Mouse (Mus musculus) erythroblast, embryonic 14.5 days (primary cell): ENCODE measurements around the gene Rasip1. TPM values are rescaled to one million over a fixed set of nuclear protein-coding genes. Genes with fewer than 3 reads are reported as not detected.
"Not testable (repeated sequence)": the region's sequence is repeated elsewhere in the genome, so short reads cannot be mapped to it uniquely, and the experiment has no call there.

Experiments used
- H3K27me3 ChIP-seq: 2 replicates; pipeline ENCODE4 v1.6.1; 2012; ENCODE audit warnings: inconsistent platforms; ENCODE audit not compliant: control insufficient read depth
- H3K36me3 ChIP-seq: 2 replicates; pipeline ENCODE4 v1.6.1; 2012; ENCODE audit warnings: mild to moderate bottlenecking, inconsistent platforms; ENCODE audit not compliant: control insufficient read depth
- H3K4me1 ChIP-seq: 2 replicates; pipeline ENCODE4 v1.6.1; 2012; ENCODE audit warnings: inconsistent platforms; ENCODE audit not compliant: control insufficient read depth
- H3K4me3 ChIP-seq: replicated peaks from 2 replicates; pipeline ENCODE3; 2012; ENCODE audit warnings: moderate library complexity, mild to moderate bottlenecking, inconsistent platforms
- H3K9me3 ChIP-seq: 2 replicates; pipeline ENCODE4 v1.6.1; 2012; ENCODE audit warnings: low read length, inconsistent platforms, mixed read lengths; ENCODE audit not compliant: control insufficient read depth
- GATA1 ChIP-seq: IDR thresholded peaks from 2 replicates; pipeline ENCODE4 v1.6.1; 2012; ENCODE audit warnings: low read length, inconsistent platforms, mixed read lengths
- TAL1 ChIP-seq: IDR thresholded peaks from 3 replicates; pipeline ENCODE4 v1.6.1; 2012; ENCODE audit warnings: low read length, inconsistent platforms, mixed read lengths
- polyA plus RNA-seq: library from polyadenylated mRNA; stranded (reverse); fragments of >175 nt; gene quantifications from 2 replicates; pipeline ENCODE4 v1.2.3, GENCODE M21; 2012

Gene Rasip1
- polyA plus RNA-seq, 1 experiment: 0.04 TPM

DNA sequence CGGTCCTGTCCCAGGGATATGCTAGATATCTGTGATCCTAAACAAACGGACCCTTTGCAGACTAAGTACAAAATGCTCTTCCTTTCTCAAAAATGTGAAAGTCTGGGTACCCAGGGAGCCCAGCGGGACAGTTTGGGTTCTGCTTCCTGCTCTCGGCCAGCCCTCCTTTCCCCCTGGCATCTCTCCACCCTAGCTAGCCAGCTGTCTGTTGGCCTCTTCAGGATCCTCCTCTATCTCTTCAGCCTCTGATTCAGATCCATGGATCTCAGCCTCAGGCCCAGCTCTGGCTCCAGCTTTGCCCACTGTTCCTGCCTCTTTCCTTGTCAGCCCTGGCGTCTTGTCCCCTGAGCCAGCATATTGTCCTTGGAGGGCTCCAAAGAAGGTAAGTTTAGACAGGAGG lies 14.8 kb downstream of the Rasip1 start:
- Histone ChIP-seq H3K4me1 (peaks cover 16% of the 10 kb centered on the region), H3K27me3 (peaks cover 25% of the 10 kb centered on the region), H3K36me3 (no peaks in the 10 kb centered on the region), H3K4me3 (no peak overlapping the region), H3K9me3 (no peaks in the 10 kb centered on the region)
- TF ChIP-seq TAL1: no peak
- TF ChIP-seq GATA1: no peak

DNA sequence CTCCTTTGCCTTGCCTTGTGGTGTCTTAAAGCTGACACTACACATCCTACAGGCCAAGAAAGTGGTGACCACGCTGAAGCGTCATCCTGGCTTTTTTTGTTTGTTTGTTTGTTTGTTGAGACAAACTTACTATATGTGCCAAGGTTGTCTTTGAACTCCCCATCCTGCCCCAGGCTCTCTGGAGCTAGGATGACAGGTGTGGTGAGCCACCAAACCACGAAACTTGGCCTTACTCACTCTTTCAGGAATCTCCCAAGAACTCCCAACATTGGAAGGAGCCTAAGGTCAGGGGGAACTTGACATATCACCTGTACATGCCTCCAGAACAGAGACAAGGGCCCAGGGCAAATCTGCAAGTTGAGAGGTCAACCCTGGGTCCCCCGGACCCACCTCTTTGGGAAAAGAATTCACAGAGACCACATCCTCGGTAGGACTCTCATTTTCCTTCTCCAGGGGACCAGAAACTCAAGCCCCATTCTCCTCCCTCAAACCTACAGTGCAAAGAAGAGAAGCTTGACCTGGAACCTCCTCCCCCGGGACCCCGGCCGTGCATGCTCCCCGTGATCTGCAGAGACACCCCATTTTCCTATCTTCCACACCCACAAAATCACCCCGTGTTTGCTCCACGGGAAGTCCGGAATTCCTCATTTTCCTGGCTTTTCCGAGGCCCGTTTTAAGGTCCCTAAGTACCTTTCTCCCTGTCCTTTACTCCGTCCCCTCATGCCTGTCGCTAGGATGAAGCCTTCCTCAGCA lies 15.4 kb downstream of the Rasip1 start:
- Histone ChIP-seq H3K9me3 (no peaks in the 10 kb centered on the region), H3K4me1 (peaks cover 16% of the 10 kb centered on the region), H3K36me3 (no peaks in the 10 kb centered on the region), H3K27me3 (peaks cover 30% of the 10 kb centered on the region), H3K4me3 (peak overlapping the region; percentile 28)
- no peak for TF ChIP-seq GATA1
- no peak for TF ChIP-seq TAL1

DNA sequence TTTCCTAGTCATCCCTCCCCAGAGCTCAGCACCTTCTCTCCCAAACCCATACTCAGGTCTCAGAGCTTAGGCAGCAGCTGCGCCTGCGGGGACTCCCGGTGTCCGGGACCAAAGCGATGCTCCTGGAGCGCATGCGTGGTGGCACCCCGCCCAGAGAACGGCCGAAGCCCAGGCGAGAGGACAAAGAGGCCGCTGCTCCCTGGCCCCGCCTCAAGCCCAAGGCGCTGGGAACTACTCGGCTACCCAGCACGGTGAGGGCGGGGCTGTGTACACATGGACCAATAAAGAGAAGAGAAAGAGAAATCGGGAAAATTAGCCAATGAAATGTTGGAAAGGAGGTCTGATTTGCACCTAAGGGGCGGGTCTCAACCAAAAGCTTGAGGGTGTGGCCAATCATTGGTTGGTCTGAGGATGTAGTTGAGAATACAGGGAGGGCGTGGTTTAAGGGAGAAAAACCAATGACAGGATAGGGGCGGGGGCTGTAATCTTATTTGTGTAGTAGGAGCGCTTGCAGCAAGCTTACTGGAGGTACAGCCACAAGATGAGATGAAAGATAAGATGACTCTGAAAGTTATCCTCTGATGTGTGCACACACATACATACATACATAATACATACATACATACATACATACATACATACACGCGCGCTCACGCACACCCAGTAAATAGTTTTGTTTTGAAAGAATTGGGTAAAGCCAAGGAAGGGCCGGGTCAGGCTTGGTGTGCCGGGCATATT lies 16.3 kb downstream of the Rasip1 start:
- H3K9me3 ChIP-seq: no peaks in the 10 kb centered on the region
- no peaks in the 10 kb centered on the region for H3K36me3 ChIP-seq
- H3K27me3 ChIP-seq: peaks cover 30% of the 10 kb centered on the region
- peaks cover 16% of the 10 kb centered on the region for H3K4me1 ChIP-seq
- TF ChIP-seq TAL1: no peak
- H3K4me3 ChIP-seq: peak overlapping the region; percentile 28

DNA sequence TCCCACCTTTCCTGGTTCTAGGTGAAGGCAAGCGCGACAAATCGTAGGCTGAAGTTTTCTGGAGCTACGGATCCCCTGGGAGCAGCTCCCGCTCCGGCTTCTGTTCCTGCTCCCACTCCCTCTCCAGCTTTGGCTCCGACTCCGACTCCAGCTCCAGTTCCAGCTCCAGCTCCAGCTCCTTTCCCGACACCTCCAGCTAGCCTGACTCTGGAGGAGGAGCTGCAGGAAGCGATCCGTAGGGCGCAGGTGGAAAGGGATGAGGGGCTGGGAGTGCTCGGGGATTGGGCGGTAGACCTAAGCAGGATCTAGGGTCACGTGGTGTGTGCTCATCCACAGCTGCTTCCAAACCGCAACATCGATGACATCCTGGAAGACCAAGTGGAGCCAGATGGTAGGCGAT lies 16.9 kb downstream of the Rasip1 start:
- H3K9me3 ChIP-seq: no peaks in the 10 kb centered on the region
- no peak overlapping the region for H3K4me3 ChIP-seq
- TF ChIP-seq GATA1: no peak
- no peak for TF ChIP-seq TAL1
- H3K27me3 ChIP-seq: peaks cover 30% of the 10 kb centered on the region
- H3K4me1 ChIP-seq: peaks cover 16% of the 10 kb centered on the region
- no peaks in the 10 kb centered on the region for H3K36me3 ChIP-seq

DNA sequence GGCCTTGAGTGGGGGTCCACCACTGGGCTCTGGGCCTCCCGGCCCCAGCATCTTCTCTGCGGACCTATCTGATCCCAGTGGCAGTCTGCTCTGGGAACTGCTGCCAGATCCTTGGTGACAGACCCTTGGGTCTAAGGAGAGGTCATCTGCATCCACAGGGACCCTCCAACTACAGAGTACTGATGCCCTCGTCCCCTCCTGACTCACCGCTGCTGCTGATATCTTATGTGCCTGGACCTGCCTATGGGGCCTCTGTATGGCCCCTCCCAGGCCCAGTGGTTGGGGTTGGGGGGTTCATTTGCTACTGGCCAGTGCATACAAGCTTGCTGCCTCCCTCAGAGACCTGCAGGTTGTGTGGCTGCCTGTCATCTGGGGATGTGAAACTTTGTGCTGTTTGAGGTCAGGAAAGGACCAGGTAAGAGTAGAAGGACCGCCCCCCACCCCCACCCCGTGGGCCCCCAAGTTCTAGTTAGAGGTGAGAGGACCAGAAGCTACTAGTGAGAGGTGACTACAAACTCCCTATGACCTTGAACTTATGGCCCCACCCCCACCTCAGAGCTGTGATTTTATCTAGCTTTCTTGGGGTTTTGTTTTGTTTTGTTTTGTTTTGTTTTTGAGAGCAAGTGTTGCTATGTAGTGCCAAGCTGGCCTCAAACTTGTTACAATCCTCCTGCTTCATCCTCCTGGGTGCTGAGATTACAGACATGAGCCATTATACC lies 17.7 kb downstream of the Rasip1 start:
- TF ChIP-seq GATA1 (no peak), TAL1 (no peak)
- H3K36me3 ChIP-seq: no peaks in the 10 kb centered on the region
- H3K9me3 ChIP-seq: no peaks in the 10 kb centered on the region
- H3K4me1 ChIP-seq: peaks cover 16% of the 10 kb centered on the region
- H3K27me3 ChIP-seq: peaks cover 30% of the 10 kb centered on the region
- no peak overlapping the region for H3K4me3 ChIP-seq

DNA sequence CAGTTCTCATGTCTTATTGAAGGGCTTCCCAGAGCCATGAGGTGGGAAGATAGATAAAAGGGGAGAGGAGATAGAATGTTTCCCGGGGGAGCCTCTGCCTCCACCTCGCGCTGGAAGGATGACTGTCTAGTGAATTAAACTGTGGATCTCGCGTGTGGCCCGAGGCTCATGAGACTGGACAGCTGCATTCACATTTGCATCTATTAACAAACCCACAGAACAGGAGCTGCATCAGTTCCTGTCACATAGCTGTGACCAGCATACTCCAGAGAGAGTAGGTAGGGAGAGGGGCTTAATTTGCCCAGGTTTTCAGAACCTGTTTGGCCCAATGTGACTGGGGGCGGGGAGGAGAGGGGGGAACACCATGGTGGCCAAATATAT lies 18.3 kb downstream of the Rasip1 start:
- TF ChIP-seq GATA1 (no peak), TAL1 (no peak)
- Histone ChIP-seq H3K4me3 (no peak overlapping the region), H3K36me3 (no peaks in the 10 kb centered on the region), H3K4me1 (peaks cover 16% of the 10 kb centered on the region), H3K9me3 (no peaks in the 10 kb centered on the region), H3K27me3 (peaks cover 30% of the 10 kb centered on the region)

DNA sequence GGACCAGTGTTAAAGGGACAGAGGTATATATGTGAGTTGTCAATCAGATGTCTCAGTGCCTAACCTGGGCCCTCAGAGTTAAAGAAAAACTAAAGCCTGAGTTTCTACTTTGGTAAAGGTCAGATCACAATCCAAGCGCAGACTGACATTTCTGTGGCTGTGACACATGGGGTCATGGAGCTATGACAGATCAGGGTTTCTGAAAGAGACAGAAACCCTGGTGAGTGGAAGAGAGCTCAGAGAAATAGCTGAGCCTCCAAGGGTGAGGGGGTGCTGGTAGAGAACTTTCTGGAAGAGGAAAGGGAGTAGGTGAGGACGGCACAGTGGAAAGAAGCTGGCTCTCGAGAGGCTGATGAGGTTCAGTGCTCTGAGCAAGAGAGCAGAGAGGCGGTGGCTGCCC lies 19.4 kb downstream of the Rasip1 start:
- Histone ChIP-seq H3K9me3 (no peaks in the 10 kb centered on the region), H3K4me3 (no peak overlapping the region)

DNA sequence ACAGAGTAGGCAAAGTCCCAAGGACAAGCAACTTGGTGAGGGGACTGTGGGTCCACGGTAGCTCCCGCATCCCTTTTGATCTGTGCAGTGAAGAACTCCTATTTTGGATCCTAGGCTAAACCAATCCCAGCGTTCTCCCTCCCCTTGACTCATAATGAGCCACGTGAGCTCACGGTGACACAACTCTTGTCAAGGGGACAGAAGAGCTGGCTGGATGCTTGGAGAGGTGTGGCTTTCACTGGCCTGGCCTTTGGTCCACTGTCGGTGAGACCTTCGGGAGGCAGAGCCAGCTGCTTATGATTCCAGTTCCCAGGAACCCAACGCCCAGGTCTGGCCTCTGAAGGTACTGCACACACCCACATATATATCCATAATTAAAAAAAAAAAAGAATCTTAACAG lies 22.1 kb downstream of the Rasip1 start:
- no peak for TF ChIP-seq GATA1
- TF ChIP-seq TAL1: no peak
- H3K36me3 ChIP-seq: no peaks in the 10 kb centered on the region
- peaks cover 2% of the 10 kb centered on the region for H3K4me1 ChIP-seq
- H3K27me3 ChIP-seq: peaks cover 10% of the 10 kb centered on the region
- no peaks in the 10 kb centered on the region for H3K9me3 ChIP-seq
- H3K4me3 ChIP-seq: no peak overlapping the region

More for the DNA sequence above, 19.4 kb downstream of the Rasip1 start:
- Histone ChIP-seq H3K36me3 (no peaks in the 10 kb centered on the region), H3K27me3 (peaks cover 28% of the 10 kb centered on the region), H3K4me1 (peaks cover 16% of the 10 kb centered on the region)
- TF ChIP-seq GATA1: no peak
- TF ChIP-seq TAL1: no peak

DNA sequence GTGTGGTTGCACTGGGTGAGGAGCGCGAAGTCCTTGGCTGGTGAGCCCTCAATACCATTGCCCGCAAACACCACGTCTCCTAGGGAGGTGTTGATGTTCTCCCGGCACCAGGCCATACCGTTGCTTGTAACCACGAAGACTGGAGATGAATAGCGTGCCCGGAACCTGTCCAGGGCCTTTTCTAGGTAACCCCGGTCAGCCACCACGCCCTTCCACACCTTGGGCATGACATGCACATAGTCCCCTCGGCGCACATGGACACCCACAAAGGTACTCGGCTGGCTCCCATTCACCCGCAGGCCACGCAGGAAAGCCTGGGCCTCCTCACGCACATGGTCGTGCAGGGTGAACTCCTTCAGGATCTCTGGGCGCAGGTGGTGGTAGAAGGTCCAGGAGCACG lies 23.2 kb downstream of the Rasip1 start:
- not testable (repeated sequence) for H3K36me3 ChIP-seq, H3K9me3 ChIP-seq, H3K27me3 ChIP-seq, H3K4me3 ChIP-seq, H3K4me1 ChIP-seq
